Mouse (Mus musculus): ENCODE results near the gene Dvl2.

Gene Dvl2

DNA sequence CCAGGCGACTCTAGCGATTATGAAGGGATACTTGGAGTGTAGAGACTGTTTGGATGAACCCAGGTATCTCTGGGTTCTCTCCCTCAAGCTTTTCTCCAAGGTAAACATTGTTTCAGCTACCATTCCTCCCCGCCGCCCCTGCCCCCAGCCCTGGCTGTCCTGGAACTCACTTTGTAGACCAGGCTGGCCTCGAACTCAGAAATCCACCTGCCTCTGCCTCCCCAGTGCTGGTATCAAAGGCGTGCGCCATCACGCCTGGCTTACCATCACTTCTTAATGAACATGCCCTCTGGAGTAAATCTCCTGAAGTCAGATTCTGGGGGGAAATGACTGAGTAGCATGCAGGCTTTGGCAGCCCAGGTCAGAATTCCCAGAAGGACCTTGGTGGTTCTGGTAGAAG is 18.2 kb upstream of the Dvl2 start, which contains the start of gene Elp5:
Gene Elp5 (minus strand): TSS at position 293 of the 400 bp plus-strand sequence.
- DNase-seq, result no peak

- no peak for DNase-seq
These were observed 17.5 kb upstream of the Dvl2 start for GRCm38 (mm10) chr11:69982877-69983276.

DNA sequence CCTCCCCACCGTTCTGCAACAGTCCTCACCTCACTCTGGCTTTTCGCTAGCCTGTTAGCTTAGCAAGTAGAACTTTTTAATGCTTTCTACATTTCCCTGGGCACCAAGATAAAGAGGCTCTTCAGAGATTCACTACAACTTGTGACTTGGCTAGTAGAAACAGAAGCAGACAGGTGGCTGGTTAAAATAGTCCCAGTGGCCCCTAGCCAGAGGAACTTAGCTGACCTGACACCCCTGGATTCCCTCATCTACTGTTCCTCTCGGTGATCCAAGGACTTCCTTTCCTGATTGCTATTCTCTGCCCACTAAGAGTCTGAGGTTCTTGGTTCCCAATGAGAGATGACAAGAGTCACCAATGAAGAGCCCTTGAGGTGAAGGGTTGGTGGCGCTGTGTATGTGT is 17.0 kb upstream of the Dvl2 start:
- DNase-seq, result no peak

DNA sequence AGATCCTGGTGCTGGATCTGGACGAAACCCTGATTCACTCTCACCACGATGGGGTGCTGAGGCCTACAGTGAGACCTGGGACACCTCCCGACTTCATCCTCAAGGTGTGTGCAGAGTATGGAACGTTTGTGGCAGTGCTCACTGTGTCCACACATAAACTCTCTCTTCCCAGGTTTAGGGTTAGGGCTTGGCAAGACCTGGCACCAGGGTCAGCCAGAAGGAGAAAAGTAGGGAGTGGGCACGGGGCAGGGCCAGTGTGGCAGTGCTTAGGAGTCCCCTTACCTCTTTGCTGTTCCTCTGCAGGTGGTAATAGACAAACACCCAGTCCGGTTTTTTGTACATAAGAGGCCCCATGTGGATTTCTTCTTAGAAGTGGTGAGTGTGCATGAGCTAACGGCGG is 16.0 kb upstream of the Dvl2 start:
- DNase-seq, result no peak

- no peak for DNase-seq
These were observed 10.4 kb upstream of the Dvl2 start for GRCm38 (mm10) chr11:69989949-69990348.

DNA sequence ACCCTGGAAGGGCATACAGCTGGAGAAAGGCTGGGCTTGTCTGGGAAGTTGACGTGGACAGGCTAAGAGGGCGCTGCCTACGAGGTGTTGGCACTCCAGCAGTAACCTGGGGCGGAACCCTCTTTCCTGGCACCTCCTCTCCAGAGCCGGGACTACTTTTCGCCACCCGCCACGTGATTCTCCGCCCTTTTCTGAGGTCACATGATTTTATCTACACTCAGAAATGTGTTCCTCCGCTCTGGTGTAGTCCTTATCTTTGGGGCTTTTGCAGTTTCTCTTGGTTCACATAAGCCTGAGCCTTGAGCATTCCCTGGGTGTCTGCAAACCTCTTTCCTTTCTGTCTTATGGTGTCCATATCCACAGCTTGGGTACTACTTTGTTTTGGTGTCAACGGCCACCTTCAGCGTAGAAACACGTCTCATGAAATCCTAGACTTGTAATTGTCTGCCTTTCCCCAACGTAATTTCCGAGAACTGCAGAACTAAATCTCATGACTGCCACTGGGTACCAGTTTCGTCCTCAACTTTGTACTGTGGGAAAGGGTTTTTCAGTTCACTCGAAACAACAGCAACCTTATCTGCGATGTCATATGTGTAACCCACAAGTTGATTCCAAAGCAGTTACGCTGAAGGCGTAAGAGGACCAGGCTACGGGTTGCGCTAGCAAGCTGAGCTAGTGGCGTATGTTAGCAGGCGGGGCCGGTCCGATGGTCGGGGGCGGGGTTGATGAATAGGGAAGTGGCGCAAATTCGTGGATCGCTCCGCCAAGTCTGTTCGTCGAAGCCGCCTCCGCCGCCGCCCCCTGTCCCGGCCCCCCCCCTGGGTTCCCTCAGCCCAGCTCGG is 9.3 kb upstream of the Dvl2 start, which contains the start of gene Gabarap:
Gene Gabarap (plus strand): TSS at position 294 of the 842 bp plus-strand sequence.
- peak; percentile 99 for DNase-seq

GRCm38 (mm10) chr11:69991711-69992110 is 8.7 kb upstream of the Dvl2 start:
- DNase-seq, result no peak

GRCm38 (mm10) chr11:69992396-69992795 is 8.0 kb upstream of the Dvl2 start:
- peak; percentile 24 for DNase-seq

- DNase-seq, result no peak
These were observed 7.5 kb upstream of the Dvl2 start for GRCm38 (mm10) chr11:69992932-69993331.

GRCm38 (mm10) chr11:69994401-69995090 is 5.8 kb upstream of the Dvl2 start:
- DNase-seq, result no peak

DNA sequence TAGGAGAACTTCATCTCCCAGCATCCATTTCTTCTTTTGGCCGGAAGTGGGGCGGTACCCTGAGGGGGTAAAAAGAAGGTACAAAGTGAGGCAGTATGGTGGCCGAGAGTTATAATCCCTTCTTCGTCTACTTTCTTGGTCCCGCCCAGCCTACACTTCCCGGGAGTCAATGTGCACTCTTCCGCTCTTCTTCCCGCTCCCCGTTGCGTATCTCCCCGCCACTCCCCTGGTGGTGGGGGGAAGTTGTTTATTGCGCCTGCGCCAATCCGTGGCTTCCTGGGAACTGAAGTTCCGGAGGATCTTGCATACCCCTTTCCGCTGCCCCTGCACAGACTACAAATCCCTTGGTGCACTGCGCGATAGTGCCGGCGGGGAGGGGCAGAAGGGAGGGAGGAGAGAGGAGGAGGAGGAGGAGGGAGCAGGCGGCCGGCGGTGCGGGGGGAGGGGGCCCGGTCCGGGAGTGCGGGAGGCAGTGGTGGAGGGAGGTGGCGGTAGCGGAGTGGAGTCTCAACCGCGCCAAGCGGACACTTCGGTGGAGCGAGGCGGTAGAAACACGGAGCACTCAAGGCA is 4.9 kb upstream of the Dvl2 start, which contains the start of gene Phf23:
Gene Phf23 (plus strand): TSS at position 387 of the 570 bp plus-strand sequence.
- peak; percentile 98 for DNase-seq

DNA sequence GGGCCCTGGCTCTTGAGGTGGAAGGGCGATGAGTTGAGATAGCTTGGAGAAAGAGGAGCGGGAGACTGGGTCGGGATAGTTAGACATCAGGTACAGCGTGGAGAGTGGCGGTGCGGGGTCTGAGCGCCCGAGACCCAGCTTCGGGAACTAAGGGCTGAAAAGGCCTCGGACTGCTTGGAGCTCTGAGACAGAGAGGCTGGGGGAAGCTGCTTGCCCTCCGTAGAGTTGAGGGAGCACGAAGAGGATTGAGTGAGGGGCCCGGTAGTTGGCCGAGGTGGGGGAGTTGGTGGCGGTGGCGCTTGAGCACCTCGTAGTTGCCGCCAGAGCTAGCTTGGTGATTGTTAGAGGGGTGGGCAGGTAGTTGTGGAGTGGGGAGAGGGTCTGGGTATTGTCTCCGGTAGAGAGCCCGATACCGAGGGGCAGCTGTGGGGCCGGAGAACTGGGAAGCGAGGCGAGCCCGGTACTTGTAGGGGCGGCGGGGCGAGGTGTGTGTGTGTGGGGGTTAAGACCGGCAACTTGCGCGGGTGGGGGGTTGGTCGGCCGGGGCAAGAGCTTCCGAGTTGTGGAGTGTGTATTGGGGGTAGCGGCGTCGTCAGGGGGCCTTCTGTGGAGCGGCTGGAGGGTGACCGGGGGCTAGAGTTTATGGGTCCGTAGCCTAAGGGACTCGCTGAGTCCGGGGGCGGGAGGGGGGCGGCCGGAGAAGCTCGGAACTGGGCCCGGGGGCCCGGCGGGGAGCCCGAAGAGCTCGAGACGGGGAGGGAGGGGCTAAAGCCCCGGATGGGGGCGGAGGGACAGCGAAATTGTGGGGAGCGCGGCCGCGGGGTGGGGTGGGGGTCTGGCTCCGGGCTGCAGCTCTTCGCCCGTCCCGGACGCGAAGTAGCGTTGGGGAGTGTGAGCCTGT is 4.0 kb upstream of the Dvl2 start:
- DNase-seq, result peak; percentile 69

DNA sequence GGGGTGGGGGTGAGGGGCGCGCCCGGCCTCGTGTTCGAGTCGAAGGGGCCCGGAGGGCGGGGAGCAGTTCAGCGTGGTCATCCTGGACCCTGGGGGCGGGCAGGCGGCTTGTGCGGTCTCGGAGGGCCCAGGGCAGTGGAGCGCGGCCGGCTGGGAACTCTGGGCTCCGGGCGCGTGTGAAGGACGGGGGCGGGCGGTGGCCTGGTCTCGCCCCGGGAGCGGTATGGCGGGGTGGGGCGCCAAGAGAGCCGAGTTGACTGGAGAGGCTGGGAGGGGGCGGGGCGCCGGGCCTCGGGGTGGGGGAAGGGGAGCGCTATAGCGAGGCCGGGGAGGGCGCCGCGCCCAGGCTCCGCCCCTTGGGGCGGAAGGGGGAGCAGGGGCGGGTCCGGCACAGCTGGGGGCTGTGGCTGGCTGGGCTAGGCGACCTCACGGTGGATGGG is 3.3 kb upstream of the Dvl2 start:
- DNase-seq, result peak; percentile 95

DNA sequence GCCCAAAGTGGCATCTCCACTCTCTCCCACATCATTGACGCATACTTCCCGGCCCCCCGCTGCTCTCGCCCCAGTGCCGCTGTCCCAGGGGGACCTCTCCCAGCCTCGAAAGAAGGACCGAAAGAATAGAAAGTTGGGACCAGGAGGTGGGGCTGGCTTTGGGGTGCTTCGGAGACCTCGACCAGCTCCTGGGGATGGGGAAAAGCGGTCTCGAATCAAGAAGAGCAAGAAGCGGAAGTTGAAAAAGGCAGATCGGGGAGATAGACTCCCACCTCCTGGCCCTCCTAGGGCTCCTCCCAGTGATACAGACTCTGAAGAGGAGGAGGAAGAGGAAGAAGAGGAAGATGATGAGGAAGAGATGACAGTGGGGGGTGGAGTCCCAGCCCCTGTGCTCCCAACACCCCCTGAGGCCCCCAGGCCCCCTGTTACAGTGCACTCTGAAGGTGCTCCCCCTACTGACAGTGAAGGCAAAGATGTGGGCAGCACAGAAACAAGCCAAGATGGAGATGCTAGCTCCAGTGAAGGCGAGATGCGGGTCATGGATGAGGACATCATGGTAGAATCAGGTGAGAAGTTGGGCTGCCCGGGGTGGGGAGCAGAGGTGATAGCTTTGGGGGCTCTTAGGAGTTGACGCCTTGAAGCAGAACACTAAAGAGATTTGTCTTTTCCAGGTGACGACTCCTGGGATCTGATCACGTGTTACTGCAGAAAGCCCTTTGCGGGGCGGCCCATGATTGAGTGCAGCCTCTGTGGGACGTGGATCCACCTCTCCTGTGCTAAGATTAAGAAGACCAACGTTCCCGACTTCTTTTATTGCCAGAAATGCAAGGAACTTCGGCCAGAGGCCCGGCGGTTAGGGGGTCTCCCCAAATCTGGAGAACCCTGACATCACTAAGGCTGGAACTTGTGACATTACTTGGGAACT is 1.6 kb upstream of the Dvl2 start:
- no peak for DNase-seq

DNA sequence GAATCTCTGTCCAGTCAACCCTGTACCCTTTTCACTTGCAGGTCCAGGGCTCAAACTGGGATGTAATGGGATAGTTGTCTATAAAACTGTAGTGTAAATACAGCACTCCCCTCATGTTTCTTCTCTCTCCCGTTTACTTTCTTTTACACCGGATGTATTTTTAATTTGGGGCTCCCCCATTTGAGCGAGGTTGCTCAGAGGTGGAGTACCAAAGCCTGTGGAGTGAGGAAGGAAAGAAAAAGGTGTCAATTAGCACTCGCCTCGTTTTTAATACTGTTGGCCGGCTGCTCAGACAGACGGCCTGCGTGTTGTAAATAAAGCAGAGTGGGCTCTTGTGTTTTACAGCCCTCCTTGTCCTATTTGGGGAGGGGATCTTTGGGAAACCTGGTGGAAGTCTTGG is 729 bp upstream of the Dvl2 start:
- no peak for DNase-seq

DNA sequence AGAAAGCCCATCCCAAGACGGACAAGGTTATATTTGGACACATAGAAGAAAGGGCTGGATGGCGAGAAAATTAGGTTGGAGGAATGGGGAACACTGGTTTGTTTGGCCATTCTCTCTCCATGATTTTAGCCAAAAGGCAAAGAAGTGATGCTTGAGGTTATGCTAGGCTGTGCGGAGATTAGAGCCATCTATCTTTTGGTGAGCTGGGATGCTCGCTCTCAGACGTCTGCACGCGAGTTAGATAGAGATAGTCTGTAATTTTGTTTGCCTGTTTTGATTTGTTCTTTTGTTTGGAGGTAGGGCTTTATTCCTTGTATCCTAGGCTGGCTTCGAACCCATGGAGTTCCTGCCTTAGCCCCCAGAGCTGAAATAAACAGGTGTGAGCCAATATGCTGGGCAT is 764 bp downstream of the Dvl2 start:
- no peak for DNase-seq

GRCm38 (mm10) chr11:70001865-70002264 is 1.5 kb downstream of the Dvl2 start:
- peak; percentile 74 for DNase-seq

- DNase-seq, result no peak
These were observed 2.1 kb downstream of the Dvl2 start for GRCm38 (mm10) chr11:70002471-70002870.

GRCm38 (mm10) chr11:70005521-70005920 is 5.1 kb downstream of the Dvl2 start:
- no peak for DNase-seq

DNA sequence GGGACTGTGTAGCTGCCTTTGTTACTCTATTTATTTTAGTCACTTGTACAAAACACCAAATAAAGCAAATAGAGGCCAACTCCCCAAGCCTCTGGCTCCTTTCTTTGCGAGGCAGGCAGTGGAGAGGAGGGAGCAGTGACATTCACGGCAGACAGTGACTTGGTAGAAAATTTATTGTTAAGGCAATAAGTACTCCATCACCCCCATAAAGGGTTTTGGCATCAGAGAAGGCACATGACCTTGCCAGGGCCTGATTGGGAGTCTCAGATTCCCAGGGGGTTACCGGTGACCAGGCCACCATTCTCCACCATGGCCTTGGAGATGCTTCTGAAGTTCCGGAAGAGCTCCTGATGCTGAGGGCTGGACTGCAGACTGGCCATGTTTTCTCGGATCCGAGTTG is 9.6 kb downstream of the Dvl2 start:
- DNase-seq, result no peak

DNA sequence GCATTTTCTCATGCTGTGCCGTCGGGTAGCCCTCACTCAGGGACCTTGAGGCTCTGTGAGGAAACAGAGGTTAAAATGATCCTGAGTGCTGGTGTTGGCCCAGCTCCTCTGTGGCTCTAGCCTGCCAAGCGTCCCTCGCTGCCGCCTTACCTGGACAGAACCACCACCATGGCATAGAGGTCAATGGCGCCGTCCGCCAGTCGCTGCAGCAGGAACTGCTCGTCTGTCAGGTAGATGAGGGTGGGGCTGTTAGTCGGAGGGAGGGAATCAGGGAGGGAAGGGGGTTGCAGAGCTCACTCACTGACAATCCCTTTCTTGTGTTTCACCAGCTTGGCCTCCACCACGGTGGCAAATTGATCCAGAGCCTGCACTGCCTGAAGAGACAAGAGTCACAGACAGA is 10.2 kb downstream of the Dvl2 start:
- no peak for DNase-seq
